Mouse (Mus musculus) embryo, embryonic 11 days (tissue): Measurements from ENCODE around the gene Rpl38.

ENCODE experiments used
- DNase-seq: peaks from one replicate; pipeline ENCODE4 v3.0.0-alpha.2; 2015

The Rpl38 gene

GRCm38 (mm10) chr11:114711393-114711792 is 43.1 kb downstream of the Rpl38 start:
- DNase-seq, result no peak

GRCm38 (mm10) chr11:114711861-114712260 is 43.5 kb downstream of the Rpl38 start:
- no peak for DNase-seq

GRCm38 (mm10) chr11:114714526-114714925 is 46.2 kb downstream of the Rpl38 start:
- no peak for DNase-seq

GRCm38 (mm10) chr11:114715531-114715930 is 47.2 kb downstream of the Rpl38 start:
- no peak for DNase-seq

- DNase-seq, result no peak
Observed at GRCm38 (mm10) chr11:114720535-114720934, 52.2 kb downstream of the Rpl38 start.
